Mouse (Mus musculus) MEL (cell line): ENCODE measurements around the gene Gabbr1.

Experiments
- CTCF ChIP-seq, 3 experiments: IDR thresholded peaks in 2 of 3; conservative IDR thresholded peaks in 1 of 3; 2 replicates each; pipeline ENCODE4 v1.5.1; 2011 to 2012; ENCODE audit warnings: low read length in 3 of 3, low read depth in 2 of 3, mild to moderate bottlenecking in 2 of 3, improper control_type of control experiment in 1 of 3, inconsistent platforms in 1 of 3, mixed read lengths in 1 of 3, moderate library complexity in 1 of 3; ENCODE audit not compliant: control insufficient read depth in 1 of 3, insufficient read depth in 1 of 3, poor library complexity in 1 of 3, severe bottlenecking in 1 of 3
- ZC3H11A ChIP-seq: IDR thresholded peaks from 2 replicates; pipeline ENCODE4 v1.6.1; 2012; ENCODE audit warnings: low read depth, mild to moderate bottlenecking, inconsistent platforms, low read length, improper control_type of control experiment
- ZNF384 ChIP-seq: IDR thresholded peaks from 2 replicates; pipeline ENCODE4 v1.6.1; 2012; ENCODE audit warnings: low read depth, mild to moderate bottlenecking, inconsistent platforms, low read length, improper control_type of control experiment

- TF ChIP-seq CTCF (IDR thresholded peaks at IDR 0.05 in 2 of 3, conservative IDR thresholded peaks at IDR 0.05 in 1 of 3; ENCODE audit: control insufficient read depth in 1 of 3, insufficient read depth in 1 of 3, low read depth in 2 of 3, low read length in 3 of 3, poor library complexity in 1 of 3, severe bottlenecking in 1 of 3) (no peak), ZC3H11A (no peak), ZNF384 (no peak)
Measured at GRCm38 (mm10) chr17:37002364-37003330, 43.1 kb upstream of the Gabbr1 start.
